Mouse (Mus musculus): ENCODE data around the gene Capza1.
"Not testable (repeated sequence)": the region's sequence is repeated elsewhere in the genome, so short reads cannot be mapped to it uniquely, and the experiment has no call there.

Gene Capza1

DNA sequence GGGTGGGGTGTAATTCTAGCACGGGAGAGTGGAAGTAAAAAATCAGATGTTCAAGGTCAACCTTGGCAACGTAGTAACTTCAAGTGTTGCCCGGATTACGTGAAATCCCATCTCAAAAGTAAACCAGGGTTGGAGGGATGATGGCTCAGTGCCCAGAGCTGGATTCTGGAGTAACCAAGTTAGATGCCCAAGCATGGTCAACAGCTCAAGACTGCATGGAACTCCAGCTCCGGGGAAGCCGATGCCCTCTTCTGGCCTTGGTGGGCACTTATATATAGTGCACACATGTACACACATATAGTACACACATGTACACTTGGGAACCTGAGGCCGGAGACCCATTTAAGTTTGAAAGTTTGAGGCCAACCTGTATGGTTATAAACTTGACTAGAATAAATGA is 48.2 kb downstream of the Capza1 start:
- no peak for DNase-seq

GRCm38 (mm10) chr3:104815346-104815745 is 49.0 kb downstream of the Capza1 start:
- no peak for DNase-seq

DNA sequence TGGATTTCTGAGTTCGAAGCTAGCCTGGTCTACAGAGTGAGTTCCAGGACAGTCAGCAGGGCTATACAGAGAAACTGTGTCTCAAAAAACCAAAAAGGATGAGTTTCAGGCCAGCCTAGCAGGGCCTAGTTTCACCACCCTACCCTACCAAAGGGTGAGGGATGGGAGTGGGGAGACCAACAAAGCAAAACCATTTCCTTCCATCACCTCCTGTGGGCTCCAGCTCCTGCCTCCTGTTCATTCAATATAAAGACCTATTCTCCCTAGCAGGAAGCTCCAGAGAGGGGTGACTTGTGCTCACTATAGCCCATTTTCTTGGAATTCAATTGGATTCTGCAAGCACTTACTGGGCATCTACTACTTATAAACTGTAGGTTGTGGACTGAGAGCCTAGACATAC is 49.6 kb downstream of the Capza1 start:
- DNase-seq = no peak

DNA sequence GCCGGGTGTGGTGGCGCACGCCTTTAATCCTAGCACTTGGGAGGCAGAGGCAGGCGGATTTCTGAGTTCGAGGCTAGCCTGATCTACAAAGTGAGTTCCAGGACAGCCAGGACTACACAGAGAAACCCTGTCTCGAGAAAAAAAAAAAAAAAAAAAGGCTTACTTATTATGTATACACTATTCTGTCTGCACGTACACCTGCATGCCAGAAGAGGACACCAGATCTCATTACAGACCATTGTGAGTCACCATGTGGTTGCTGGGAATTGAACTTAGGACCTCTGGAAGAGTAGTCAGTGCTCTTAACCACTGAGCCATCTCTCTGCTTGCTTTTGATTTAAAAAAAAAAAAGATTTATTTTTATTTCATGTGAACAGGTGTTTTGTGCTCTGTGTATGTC is 51.1 kb downstream of the Capza1 start:
- DNase-seq = not testable (repeated sequence)

- no peak for DNase-seq
Measured at GRCm38 (mm10) chr3:104812254-104812653, 52.1 kb downstream of the Capza1 start.

DNA sequence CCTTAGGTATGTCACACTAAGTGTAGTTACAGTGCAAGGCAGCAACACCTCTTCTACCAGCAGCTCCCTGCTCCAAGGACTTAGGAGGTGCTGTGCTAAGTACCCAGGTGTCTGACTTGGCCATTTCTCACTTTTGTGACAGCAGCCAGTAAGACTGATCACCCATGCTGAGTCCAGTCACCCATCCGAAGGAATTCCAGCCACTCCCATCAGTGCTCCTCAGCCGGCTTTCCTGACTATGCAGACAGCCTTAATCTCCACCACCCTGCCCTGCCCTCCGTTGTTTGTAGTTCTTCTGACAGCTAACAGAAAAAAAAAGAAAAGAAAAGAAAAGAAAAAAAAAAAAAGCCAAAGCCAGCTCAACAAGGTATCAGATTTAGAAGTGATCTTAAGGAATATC is 52.6 kb downstream of the Capza1 start:
- DNase-seq = no peak

- DNase-seq = no peak
Measured at GRCm38 (mm10) chr3:104805539-104805938, 58.8 kb downstream of the Capza1 start.

- DNase-seq = no peak
Measured at GRCm38 (mm10) chr3:104804312-104804711, 60.0 kb downstream of the Capza1 start.

DNA sequence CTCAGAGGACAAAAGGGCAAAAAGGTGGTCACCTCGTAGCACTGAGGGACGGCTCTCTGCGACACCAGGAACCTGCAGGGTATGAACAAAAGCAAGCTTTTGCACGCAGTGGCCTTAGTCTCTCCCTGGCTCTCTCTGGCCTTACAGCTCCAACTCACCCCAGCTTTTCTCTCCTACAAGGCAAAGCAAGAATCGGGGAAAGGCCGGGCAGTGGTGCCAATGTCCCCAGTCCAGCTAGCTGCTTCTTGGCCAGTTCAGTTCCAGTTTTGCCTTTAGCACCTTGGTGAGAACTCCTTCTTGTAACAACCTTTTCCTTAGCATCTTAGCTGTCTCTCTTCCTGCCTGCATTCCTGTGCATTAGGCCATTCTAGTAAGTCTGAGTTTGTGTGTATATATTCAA is 62.8 kb downstream of the Capza1 start:
- DNase-seq = no peak

- DNase-seq = no peak
Measured at GRCm38 (mm10) chr3:104800681-104801080, 63.6 kb downstream of the Capza1 start.

GRCm38 (mm10) chr3:104796430-104797082 is 67.7 kb downstream of the Capza1 start:
- peak; percentile 71 to 77 for DNase-seq

DNA sequence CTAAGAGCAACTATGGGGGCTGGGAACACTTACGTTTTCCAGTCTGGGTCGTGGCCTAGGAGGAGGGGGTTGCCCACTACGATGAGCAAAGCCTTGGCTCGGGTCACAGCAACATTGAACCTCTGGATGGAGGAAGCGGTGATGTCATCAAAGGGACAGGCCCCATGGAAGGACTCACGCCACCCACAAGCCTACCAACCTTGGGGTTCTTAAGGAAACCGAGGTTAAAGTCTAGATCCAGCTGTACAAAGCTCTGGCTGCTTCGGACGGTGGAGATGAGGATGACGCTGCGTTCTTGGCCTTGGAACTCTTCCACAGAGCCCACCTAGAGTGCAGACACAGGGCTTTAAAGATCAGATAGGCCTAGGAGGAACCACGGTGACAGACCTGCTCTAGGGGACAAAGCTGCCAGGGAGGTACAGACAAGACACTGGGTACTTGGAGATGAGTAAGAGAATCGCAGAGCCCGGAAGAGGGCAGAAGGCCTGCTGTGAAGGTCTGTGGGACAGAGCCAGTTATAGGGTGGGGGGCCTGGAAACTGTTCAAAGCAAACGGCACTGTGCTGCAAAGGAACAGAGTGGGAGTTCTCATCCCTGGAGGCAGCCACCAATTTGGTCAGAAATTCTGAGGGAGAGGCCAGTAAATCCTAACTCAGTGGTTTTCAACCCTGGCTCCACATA is 68.5 kb downstream of the Capza1 start:
- no peak for DNase-seq

- DNase-seq = no peak
Measured at GRCm38 (mm10) chr3:104794953-104795470, 69.3 kb downstream of the Capza1 start.

DNA sequence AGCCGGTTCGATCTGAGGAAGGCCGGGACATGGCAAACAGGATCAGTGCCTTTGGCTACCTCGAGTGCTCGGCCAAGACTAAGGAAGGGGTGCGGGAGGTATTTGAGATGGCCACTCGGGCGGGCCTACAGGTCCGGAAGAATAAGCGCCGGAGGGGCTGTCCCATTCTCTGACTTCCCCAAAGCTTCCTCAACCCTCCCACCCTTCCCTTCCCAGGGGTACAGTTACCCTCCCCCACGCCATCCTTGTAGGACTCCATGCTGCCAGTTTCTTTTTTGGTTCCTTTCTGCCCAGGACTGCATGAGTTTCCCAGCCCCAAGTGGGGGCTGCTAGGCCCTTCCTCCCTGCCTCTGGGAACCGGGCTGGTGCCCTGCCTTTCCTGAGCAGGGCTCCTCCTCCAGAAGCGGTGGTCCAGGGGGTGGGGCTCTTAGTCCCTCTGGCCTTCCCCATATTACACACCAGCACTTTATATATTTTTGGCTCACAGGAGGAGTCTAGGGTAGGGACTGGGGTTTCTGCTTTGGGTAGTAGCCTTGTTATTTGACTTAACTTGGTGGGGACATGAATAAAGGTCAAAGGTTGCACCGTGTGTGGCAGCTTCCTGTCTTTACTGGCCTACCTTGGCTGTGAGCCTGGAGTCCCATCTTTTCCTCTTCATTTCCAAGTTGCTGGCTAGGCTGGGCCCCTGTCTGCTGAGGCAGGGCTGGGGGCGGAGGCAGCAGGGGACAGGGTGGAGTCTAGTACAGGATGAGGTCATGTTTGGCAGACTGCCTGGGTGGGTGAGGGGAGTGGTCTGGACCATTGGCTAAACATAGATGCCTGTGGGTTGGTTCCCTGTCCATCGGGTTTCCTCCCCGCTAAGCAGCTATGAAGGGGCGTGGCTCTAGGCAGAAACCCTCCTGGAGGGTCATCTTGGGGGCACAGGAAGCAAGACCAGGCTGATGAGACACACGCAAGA is 70.2 kb downstream of the Capza1 start:
- DNase-seq = peak; percentile 94 to 96

GRCm38 (mm10) chr3:104792360-104793270 is 71.7 kb downstream of the Capza1 start:
- DNase-seq = no peak

DNA sequence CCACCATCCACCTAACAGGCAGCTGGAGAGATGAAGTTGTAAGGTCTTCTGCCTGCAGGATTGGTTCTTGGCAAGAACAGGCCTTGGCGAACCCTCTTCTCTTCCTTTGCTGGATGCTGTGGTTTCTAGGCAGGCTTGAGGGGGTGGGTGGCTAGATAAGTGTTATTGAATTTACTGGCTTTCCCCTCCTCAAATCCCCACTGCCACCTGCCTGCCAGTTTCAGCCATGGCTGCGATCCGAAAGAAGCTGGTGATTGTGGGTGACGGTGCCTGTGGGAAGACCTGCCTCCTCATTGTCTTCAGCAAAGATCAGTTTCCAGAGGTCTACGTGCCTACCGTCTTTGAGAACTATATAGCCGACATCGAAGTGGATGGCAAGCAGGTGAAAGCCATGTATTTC is 72.6 kb downstream of the Capza1 start:
- DNase-seq = no peak

- no peak for DNase-seq
Measured at GRCm38 (mm10) chr3:104791017-104791416, 73.3 kb downstream of the Capza1 start.

DNA sequence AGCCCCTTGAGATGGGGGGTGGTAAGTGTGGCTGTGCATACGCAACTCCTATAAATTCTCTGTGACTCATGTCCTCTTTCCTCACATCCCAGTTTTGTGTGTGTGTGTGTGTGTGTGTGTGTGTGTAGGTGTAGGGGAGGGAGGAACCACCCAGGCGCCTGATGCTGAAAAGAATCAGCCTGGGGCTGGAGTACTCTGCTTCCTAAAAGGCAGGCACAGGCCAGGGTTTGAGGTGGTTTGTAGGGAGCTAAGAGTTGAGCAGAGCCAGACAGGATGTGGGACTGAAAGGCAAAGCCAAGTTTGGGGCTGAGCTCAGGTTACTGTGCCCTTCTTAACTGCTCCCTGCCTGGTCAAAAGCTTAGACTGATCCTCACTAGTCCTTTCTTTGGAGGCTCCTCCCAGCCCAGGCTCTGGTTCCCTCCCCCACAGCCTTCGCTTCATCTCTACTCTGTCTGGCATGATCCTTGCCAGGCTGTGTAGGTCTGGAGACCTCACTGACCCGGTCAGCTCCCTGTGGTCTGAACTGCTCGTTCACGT is 73.8 kb downstream of the Capza1 start:
- peak in 1 of 2 experiments; percentile 55 for DNase-seq

DNA sequence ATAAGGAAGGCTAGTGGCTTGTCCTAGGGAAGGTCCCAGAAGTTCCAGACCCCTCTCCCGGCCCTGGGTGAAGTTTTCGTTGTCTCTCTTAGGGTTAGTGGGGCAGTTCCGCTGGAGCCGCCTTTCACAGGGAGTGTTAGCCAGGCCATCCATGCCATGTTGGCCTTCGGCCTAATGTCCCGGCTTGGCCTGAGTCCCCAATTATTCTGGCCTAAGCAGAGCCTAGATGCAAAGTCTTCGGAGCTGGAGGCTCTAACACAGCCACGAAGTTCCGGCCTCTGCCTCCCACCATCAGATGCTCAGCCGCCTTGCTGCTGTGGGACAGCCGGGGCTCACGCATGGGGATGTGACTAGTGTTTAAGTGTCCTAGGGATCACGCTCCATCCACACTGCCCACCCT is 74.5 kb downstream of the Capza1 start:
- DNase-seq = peak; percentile 65 to 72

DNA sequence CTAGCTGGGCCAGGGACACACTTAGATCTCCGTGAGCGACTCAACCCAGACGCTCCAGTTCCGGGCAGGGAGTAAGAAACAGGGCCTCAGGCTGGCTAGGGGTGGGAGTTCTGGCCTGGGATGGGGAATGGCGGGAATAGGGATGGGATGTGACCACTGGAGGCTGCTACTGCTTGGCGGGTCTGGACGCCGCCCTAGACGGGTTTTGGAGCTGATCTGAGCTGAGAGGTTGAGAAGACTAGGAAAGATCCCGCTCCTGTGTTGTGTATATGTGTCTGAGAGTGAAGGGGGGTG is 75.0 kb downstream of the Capza1 start:
- DNase-seq = no peak

DNA sequence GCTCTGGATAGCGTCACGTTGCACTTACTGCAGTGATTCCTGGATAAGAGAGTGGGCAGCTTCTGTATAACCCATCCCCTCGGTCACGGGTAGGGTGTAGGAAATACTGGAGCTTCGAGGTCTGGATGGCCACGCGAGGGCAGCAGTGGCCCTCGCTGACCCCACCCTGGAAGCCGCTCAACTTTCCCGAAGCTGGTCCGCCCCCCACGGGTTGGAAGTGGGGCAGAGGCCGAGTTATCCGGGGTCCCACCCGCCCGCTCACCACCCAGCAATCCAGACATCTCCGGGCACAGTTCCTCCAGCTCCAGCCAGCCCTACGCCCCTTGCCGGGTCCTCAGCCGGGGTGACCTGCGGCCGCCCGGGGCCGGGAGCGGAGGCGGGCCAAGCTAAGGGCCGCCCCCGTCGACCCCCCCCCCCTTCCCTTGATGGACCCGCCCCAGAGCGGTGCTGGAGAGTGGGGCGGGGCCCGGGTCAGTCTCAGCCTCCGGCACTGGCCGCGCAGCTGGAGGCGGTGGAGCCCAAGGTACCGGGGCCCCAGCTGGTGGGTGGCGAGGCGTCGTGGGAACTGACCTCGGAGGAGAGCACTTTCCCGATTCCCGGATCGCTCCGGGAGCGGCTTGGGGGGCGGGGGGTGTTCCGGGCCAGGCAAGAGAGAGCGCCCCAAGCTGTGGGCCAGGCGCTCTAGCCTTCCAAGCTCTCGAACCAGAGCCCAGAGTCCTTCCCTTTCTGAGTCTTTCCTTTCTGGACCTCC is 75.6 kb downstream of the Capza1 start:
- peak; percentile 81 to 85 for DNase-seq

All from kidney, adult 8-10 months (tissue).